Mouse (Mus musculus) heart, embryonic 12.5 days (tissue): ENCODE results near the gene Xab2. TPM values are rescaled to one million over a fixed set of nuclear protein-coding genes. Genes with fewer than 3 reads are reported as not detected.

Source experiments
- ATAC-seq: fragments of 200-750 bp; cut with Nextera tagmentation; 2 replicates; pipeline ENCODE4 v1.8.0; 2017; ENCODE audit warnings: moderate TSS enrichment, moderate library complexity; ENCODE audit not compliant: insufficient number of reproducible peaks, low FRiP score
- H3K27ac ChIP-seq: fragments of 300-500 bp; sonication (generic); 2 replicates; pipeline ENCODE4 v1.5.1; 2016; ENCODE audit warnings: mild to moderate bottlenecking, moderate library complexity; ENCODE audit not compliant: poor library complexity, severe bottlenecking
- H3K27me3 ChIP-seq: fragments of 300-500 bp; sonication (generic); replicated peaks from 2 replicates; pipeline ENCODE4 v1.6.1; 2016; ENCODE audit warnings: mild to moderate bottlenecking, moderate library complexity
- H3K36me3 ChIP-seq: fragments of 300-500 bp; sonication (generic); 2 replicates; pipeline ENCODE4 v1.6.1; 2016; ENCODE audit warnings: mild to moderate bottlenecking, moderate library complexity
- H3K4me1 ChIP-seq: fragments of 300-500 bp; sonication (generic); replicated peaks from 2 replicates; pipeline ENCODE4 v1.6.1; 2016; ENCODE audit warnings: mild to moderate bottlenecking
- H3K4me2 ChIP-seq: fragments of 300-500 bp; sonication (generic); 2 replicates; pipeline ENCODE4 v1.6.1; 2016; ENCODE audit warnings: mild to moderate bottlenecking, moderate library complexity
- H3K4me3 ChIP-seq: fragments of 300-500 bp; sonication (generic); 2 replicates; pipeline ENCODE4 v1.5.1; 2016; ENCODE audit warnings: mild to moderate bottlenecking
- H3K9ac ChIP-seq: fragments of 300-500 bp; sonication (generic); 2 replicates; pipeline ENCODE4 v1.6.1; 2016; ENCODE audit warnings: mild to moderate bottlenecking, moderate library complexity
- H3K9me3 ChIP-seq: fragments of 300-500 bp; sonication (generic); replicated peaks from 2 replicates; pipeline ENCODE4 v1.6.1; 2016; ENCODE audit warnings: mild to moderate bottlenecking, moderate library complexity
- WGBS: fragments of 180-500 bp; shearing (Covaris S2); methylation state at CpG from one replicate; pipeline ENCODE4 v1.1.7; 2016; 5-methylcytosine and 5-hydroxymethylcytosine counted together
- polyA plus RNA-seq: library from polyadenylated mRNA; unstranded; fragments of >200 nt; fragmentation: Nextera tagmentation; extraction: Ambion mirVana; gene quantifications from 2 replicates; pipeline ENCODE4 v1.2.1, GENCODE M21; 2016

Gene Xab2
- polyA plus RNA-seq, 1 experiment from 2014 or later = 33.8 TPM

DNA sequence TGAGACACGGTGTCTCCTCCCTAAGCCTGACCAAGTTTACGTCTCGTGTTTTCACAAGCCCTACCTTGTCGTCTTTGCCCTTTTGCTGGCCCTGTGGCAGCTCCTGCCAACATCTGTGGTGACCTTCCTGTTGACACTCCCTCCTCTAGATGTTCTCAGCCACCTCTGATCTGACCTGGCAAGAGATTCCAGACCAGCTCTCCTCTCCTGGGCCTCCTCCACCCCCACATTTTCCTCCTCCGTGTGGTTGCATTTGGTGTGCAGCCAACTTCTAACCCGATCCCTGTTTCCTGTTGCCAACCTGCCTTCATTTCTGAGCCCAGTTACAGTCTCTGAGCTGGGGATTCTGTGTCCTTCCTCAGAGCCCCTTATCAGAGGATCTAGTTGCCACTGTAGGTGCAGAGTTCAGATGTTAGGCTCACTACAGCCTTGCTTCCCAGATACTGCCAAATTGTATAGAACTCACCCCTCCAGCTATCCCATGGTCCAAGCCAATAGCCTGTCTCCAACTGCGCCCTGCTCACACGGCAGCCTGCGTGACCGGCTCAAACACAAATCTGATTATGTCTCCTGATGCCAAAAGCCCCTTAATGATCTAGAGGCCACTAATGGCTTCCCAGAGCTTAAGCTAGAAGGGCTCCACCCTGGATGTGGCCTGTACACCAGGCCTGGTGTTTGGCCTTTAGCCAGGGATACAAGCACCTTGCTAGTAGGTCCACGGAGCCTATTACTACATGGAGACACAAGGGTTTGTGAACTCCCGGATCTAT, 11.9 kb downstream of the Xab2 start:
- peaks cover 65% of the 10 kb centered on the region for H3K36me3 ChIP-seq
- H3K9ac ChIP-seq = no peak overlapping the region
- no peak overlapping the region for H3K4me2 ChIP-seq
- no peaks in the 10 kb centered on the region for H3K9me3 ChIP-seq
- no peak overlapping the region for H3K27ac ChIP-seq
- ATAC-seq = peak; percentile 20; the same call in 1 of the 2 replicates
- peaks cover 21% of the 10 kb centered on the region; the same call in 1 of the 2 replicates for H3K4me1 ChIP-seq
- 74% methylated on average over 12 of the region's 12 CpGs for WGBS
- H3K27me3 ChIP-seq = no peaks in the 10 kb centered on the region
- no peak overlapping the region for H3K4me3 ChIP-seq

GRCm38 (mm10) chr8:3607822-3608221, 13.3 kb downstream of the Xab2 start:
- peaks cover 21% of the 10 kb centered on the region; the same call in 1 of the 2 replicates for H3K4me1 ChIP-seq
- no peak overlapping the region for H3K27ac ChIP-seq
- 87% methylated on average over 7 of the region's 7 CpGs for WGBS
- no peaks in the 10 kb centered on the region for H3K9me3 ChIP-seq
- H3K9ac ChIP-seq = no peak overlapping the region
- no peak overlapping the region for H3K4me2 ChIP-seq
- ATAC-seq = no peak
- H3K27me3 ChIP-seq = no peaks in the 10 kb centered on the region
- no peak overlapping the region for H3K4me3 ChIP-seq
- peaks cover 51% of the 10 kb centered on the region for H3K36me3 ChIP-seq

GRCm38 (mm10) chr8:3606593-3606992, 14.5 kb downstream of the Xab2 start:
- peaks cover 39% of the 10 kb centered on the region for H3K36me3 ChIP-seq
- peaks cover 21% of the 10 kb centered on the region; the same call in 1 of the 2 replicates for H3K4me1 ChIP-seq
- WGBS = 62% methylated on average over 16 of the region's 16 CpGs
- H3K4me2 ChIP-seq = no peak overlapping the region
- H3K9me3 ChIP-seq = no peaks in the 10 kb centered on the region
- no peak overlapping the region for H3K27ac ChIP-seq
- ATAC-seq = peak; percentile 63
- no peak overlapping the region for H3K4me3 ChIP-seq
- no peak overlapping the region for H3K9ac ChIP-seq
- H3K27me3 ChIP-seq = no peaks in the 10 kb centered on the region

GRCm38 (mm10) chr8:3603439-3603838, 17.7 kb downstream of the Xab2 start:
- 0 out of 2 replicates have a peak, but pooled peaks cover 7% of the 10 kb centered on the region for H3K36me3 ChIP-seq
- H3K4me1 ChIP-seq = peaks cover 11% of the 10 kb centered on the region; the same call in 1 of the 2 replicates
- no peak overlapping the region for H3K4me2 ChIP-seq
- H3K9ac ChIP-seq = no peak overlapping the region
- H3K9me3 ChIP-seq = no peaks in the 10 kb centered on the region
- no peak overlapping the region for H3K4me3 ChIP-seq
- ATAC-seq = no peak
- no peak overlapping the region for H3K27ac ChIP-seq
- WGBS = 66% methylated on average over 13 of the region's 13 CpGs
- no peaks in the 10 kb centered on the region for H3K27me3 ChIP-seq

DNA sequence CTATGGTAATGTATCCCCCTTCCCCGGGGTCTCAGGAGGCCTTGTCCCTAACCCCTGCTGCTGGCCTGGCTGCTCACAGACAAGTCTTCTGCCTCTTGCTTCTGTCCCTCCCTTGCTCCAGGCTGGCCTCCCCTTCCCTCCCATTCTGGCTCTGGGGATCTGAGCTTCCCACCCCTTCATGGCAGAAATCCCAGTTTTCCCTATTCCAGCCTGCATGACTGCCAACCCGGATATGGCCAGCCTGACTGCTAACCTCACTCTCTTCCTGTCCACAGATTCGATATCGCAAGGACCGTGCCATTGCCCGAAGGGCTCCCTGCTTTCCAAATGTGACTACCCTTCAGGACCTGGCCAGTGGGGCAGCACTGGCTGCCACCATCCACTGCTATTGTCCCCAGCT, 20.7 kb downstream of the Xab2 start:
- no peaks in the 10 kb centered on the region for H3K36me3 ChIP-seq
- ATAC-seq = no peak

DNA sequence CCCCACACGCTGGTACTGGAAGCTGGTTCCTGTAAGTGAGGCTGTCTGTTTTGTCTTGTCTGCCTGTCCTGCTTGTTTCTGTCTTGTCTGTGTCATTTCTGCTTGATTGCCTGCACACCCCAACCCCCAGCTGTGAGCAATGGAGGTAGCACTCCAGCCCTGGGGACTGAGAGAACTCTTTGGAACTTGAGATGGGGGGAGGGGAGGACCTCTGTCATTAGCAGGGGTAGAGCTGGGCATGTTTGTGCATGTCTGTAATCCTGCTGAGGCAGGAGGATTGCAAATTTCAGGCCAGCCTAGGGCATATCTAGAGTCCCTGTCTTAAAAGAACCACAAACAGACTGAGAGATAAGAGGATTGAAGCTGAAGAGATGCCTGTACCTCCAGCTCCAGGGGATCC, 21.9 kb downstream of the Xab2 start:
- H3K27me3 ChIP-seq = no peaks in the 10 kb centered on the region
- H3K4me1 ChIP-seq = no peaks in the 10 kb centered on the region
- no peak overlapping the region for H3K4me3 ChIP-seq
- WGBS = 69% methylated on average over 1 of the region's 1 CpGs
- H3K9ac ChIP-seq = no peak overlapping the region
- no peaks in the 10 kb centered on the region for H3K36me3 ChIP-seq
- ATAC-seq = no peak
- no peak overlapping the region for H3K27ac ChIP-seq
- no peaks in the 10 kb centered on the region for H3K9me3 ChIP-seq
- H3K4me2 ChIP-seq = no peak overlapping the region

More for the DNA sequence above, 20.7 kb downstream of the Xab2 start:
- Histone ChIP-seq H3K9me3 (no peaks in the 10 kb centered on the region), H3K27me3 (no peaks in the 10 kb centered on the region), H3K4me2 (no peak overlapping the region), H3K9ac (no peak overlapping the region), H3K4me3 (no peak overlapping the region), H3K4me1 (no peaks in the 10 kb centered on the region), H3K27ac (no peak overlapping the region)
- 79% methylated on average over 6 of the region's 6 CpGs for WGBS

DNA sequence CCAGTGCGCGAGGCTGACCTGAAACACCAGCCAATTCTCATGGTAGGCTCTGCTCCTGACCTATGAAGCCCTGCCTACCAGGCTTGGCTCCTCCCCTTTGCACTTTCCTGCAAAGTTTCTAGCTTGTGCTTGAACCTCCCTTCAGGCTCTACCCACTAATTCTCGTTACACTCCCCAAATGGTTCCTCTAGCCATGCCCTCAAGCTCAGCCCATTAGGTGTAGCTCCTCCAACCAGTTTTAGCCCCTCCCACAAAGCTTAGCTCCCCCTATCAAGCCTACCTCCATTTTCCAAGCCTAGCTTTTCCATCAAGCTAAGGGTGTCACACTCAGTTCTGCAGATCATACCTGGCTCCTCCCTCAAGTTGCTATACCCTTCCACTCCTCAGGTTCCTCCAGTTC, 23.1 kb downstream of the Xab2 start:
- Histone ChIP-seq H3K9ac (no peak overlapping the region), H3K27me3 (no peaks in the 10 kb centered on the region), H3K4me2 (no peak overlapping the region), H3K4me3 (no peak overlapping the region), H3K9me3 (no peaks in the 10 kb centered on the region), H3K27ac (no peak overlapping the region), H3K36me3 (no peaks in the 10 kb centered on the region), H3K4me1 (no peaks in the 10 kb centered on the region)
- no peak for ATAC-seq
- WGBS = 60% methylated on average over 3 of the region's 3 CpGs

DNA sequence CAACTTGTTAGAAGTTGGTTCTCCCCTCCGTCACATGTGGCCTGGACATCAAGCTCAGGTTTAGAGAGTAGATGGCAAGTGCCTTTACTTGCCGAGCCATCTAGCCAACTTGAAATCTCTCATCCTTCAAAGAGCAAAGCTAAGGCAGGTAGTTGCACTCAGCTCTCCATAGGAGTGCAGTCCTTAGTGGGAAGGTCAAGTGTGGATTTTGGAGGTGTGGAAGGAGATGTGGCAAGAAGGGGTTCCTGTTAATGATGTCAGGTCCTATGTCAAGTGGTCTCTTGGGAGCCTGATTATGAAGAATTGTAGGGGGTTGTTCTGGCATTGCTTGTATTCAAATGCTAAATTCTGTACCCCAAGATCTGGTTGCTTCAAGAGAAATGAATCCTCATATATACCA, 26.6 kb downstream of the Xab2 start:
- no peak overlapping the region for H3K9ac ChIP-seq
- H3K27me3 ChIP-seq = no peaks in the 10 kb centered on the region
- no peaks in the 10 kb centered on the region for H3K9me3 ChIP-seq
- 80% methylated on average over 2 of the region's 2 CpGs for WGBS
- no peak overlapping the region for H3K4me2 ChIP-seq
- H3K27ac ChIP-seq = no peak overlapping the region
- H3K36me3 ChIP-seq = no peaks in the 10 kb centered on the region
- no peak for ATAC-seq
- no peaks in the 10 kb centered on the region for H3K4me1 ChIP-seq
- no peak overlapping the region for H3K4me3 ChIP-seq

GRCm38 (mm10) chr8:3593470-3593869, 27.6 kb downstream of the Xab2 start:
- Histone ChIP-seq H3K4me1 (no peaks in the 10 kb centered on the region), H3K27me3 (peaks cover 5% of the 10 kb centered on the region; the same call in 1 of the 2 replicates), H3K27ac (no peak overlapping the region), H3K9ac (no peak overlapping the region), H3K9me3 (no peaks in the 10 kb centered on the region), H3K4me3 (no peak overlapping the region), H3K36me3 (no peaks in the 10 kb centered on the region), H3K4me2 (no peak overlapping the region)
- ATAC-seq = no peak
- 53% methylated on average over 3 of the region's 3 CpGs for WGBS

DNA sequence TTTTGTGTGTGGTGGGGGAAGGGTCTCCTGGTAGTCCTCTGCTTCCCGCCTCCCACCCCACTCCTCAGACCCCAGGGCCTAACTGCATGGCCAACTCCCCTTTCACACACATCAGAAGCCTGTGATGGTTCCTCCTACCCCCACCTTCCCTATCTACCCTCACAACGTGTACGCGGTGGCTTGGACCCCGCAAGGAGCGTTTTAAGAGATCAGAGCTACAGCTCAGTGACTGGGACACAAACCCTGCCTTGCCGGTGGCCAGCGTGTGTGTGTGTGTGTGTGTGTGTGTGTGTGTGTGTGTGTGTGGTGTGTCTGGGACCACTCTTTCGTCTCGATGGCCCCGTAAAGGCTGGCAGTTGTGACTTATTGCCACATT, 32.9 kb downstream of the Xab2 start:
- no peaks in the 10 kb centered on the region for H3K9me3 ChIP-seq
- H3K36me3 ChIP-seq = no peaks in the 10 kb centered on the region
- no peak overlapping the region for H3K27ac ChIP-seq
- ATAC-seq = 0 out of 2 replicates have a peak, but pooled peaks have one; percentile 39
- H3K4me3 ChIP-seq = peak overlapping the region; percentile 63
- peaks cover 29% of the 10 kb centered on the region for H3K27me3 ChIP-seq
- peak overlapping the region; percentile 71 for H3K9ac ChIP-seq
- H3K4me1 ChIP-seq = peaks cover 6% of the 10 kb centered on the region; the same call in 1 of the 2 replicates
- 11% methylated on average over 11 of the region's 11 CpGs for WGBS
- H3K4me2 ChIP-seq = peak overlapping the region; percentile 90

DNA sequence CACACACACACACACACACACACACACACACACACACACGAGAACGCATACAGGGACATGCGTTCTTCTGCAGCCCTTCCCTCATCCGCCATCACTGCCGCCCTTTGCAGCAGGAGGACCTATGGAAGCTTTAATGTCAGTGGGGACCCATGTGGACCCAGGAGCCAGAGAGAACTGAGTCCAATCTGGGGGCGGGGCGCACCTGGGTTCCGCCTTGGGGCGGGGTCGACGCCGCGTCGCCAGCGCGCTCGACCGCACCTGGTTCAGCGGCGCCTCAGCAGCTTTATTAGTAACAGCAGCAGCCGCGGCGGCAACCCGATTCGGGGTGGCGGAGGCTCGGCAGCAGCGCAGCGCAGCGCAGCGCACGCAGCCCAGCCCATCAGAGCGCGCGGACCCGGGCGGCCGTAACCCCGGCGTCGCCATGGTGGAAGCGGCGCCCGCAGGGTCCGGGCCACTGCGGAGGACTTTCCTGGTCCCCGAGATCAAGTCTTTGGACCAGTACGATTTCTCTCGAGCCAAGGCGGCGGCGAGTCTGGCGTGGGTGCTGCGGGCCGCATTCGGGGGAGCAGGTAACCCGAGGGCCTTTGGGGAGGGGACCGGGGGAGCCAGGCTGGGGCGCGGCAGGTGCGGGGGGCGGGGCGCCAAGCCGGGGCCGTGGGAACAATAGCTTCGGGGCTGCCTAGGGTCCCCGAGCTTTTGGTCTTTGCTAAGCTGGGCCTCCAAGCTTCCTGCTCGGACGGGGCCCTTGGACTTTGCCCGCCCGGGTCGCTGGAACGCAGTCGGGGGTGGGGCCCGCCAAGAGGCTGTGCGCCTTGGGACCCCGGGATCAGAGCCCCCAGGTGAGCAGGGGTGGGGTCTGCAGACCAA, 33.5 kb downstream of the Xab2 start:
- Histone ChIP-seq H3K9ac (peak overlapping the region; percentile 71), H3K9me3 (no peaks in the 10 kb centered on the region), H3K4me1 (peaks cover 6% of the 10 kb centered on the region; the same call in 1 of the 2 replicates), H3K27me3 (peaks cover 29% of the 10 kb centered on the region), H3K27ac (no peak overlapping the region), H3K36me3 (no peaks in the 10 kb centered on the region), H3K4me2 (peak overlapping the region; percentile 90), H3K4me3 (peak overlapping the region; percentile 63)
- ATAC-seq = peak; percentile 41
- under 1% methylated on average over 76 of the region's 77 CpGs for WGBS
